ENCODE assay signal across 7 mouse cellular contexts in genomic region chr2:131530623-131531008, GRCm38 (mm10). TPM values are rescaled to one million over a fixed set of nuclear protein-coding genes. Genes with fewer than 3 reads are reported as not detected.
DNase-seq lines count a peak whose midpoint lies in the region; ATAC-seq and TF ChIP-seq lines count a peak whose summit lies in the region.

No protein-coding gene starts in this region.

- H3K27ac ChIP-seq in hindbrain, postnatal 0 days = no peak overlapping the region
- no peak overlapping the region for H3K27ac ChIP-seq in liver, postnatal 0 days (ENCODE audit: low read depth)
- no peak overlapping the region for H3K27ac ChIP-seq in neural tube, embryonic 12.5 days

- 20% methylated on average over 9 of the region's 9 CpGs for WGBS in hindbrain, postnatal 0 days
- WGBS in liver, postnatal 0 days (ENCODE audit: insufficient replicate concordance) = 20% methylated on average over 9 of the region's 9 CpGs
- 24% methylated on average over 9 of the region's 9 CpGs for WGBS in neural tube, embryonic 12.5 days

- no peaks in the 10 kb centered on the region for H3K27me3 ChIP-seq in hindbrain, postnatal 0 days (ENCODE audit: insufficient read depth, low read length)
- H3K27me3 ChIP-seq in liver, postnatal 0 days (ENCODE audit: insufficient read depth, low read length) = peaks cover 5% of the 10 kb centered on the region; the same call in 1 of the 2 replicates
- H3K27me3 ChIP-seq in neural tube, embryonic 12.5 days (replicated peaks) = no peaks in the 10 kb centered on the region

- peak; percentile 96 for ATAC-seq in common myeloid progenitor, adult 5-6 weeks (replicated peaks; ENCODE audit: low read depth, poor library complexity, severe bottlenecking)
- peak; percentile 65; the same call in 1 of the 2 replicates for ATAC-seq in hindbrain, postnatal 0 days
- ATAC-seq in liver, postnatal 0 days = peak; percentile 69
- ATAC-seq in neural tube, embryonic 12.5 days (ENCODE audit: low FRiP score, low read depth) = peak; percentile 62; the same call in 1 of the 2 replicates

- no peaks in the 10 kb centered on the region for H3K9me3 ChIP-seq in hindbrain, postnatal 0 days (ENCODE audit: low read length)
- H3K9me3 ChIP-seq in liver, postnatal 0 days (ENCODE audit: low read length) = no peaks in the 10 kb centered on the region
- no peaks in the 10 kb centered on the region for H3K9me3 ChIP-seq in neural tube, embryonic 12.5 days

- no peaks in the 10 kb centered on the region for H3K36me3 ChIP-seq in hindbrain, postnatal 0 days (ENCODE audit: insufficient read depth, low read length)
- H3K36me3 ChIP-seq in liver, postnatal 0 days (replicated peaks; ENCODE audit: insufficient read depth, low read length) = no peaks in the 10 kb centered on the region
- H3K36me3 ChIP-seq in neural tube, embryonic 12.5 days = no peaks in the 10 kb centered on the region

- H3K9ac ChIP-seq in hindbrain, postnatal 0 days (replicated peaks; ENCODE audit: low read length) = no peak overlapping the region
- no peak overlapping the region for H3K9ac ChIP-seq in liver, postnatal 0 days (replicated peaks)
- no peak overlapping the region for H3K9ac ChIP-seq in neural tube, embryonic 12.5 days

- no peak overlapping the region for H3K4me3 ChIP-seq in hindbrain, postnatal 0 days (ENCODE audit: low read length)
- no peak overlapping the region for H3K4me3 ChIP-seq in liver, postnatal 0 days (ENCODE audit: low read depth, low read length)
- no peak overlapping the region for H3K4me3 ChIP-seq in neural tube, embryonic 12.5 days

- no peak for TF ChIP-seq EP300 in liver, postnatal 0 days (IDR thresholded peaks at IDR 0.05; ENCODE audit: low read depth)

- no peaks in the 10 kb centered on the region for H3K4me1 ChIP-seq in hindbrain, postnatal 0 days (ENCODE audit: insufficient read depth, low read length)
- 0 out of 2 replicates have a peak, but pooled peaks cover 4% of the 10 kb centered on the region for H3K4me1 ChIP-seq in liver, postnatal 0 days (ENCODE audit: insufficient read depth)
- no peaks in the 10 kb centered on the region for H3K4me1 ChIP-seq in neural tube, embryonic 12.5 days

- H3K4me2 ChIP-seq in hindbrain, postnatal 0 days (ENCODE audit: low read depth, low read length) = no peak overlapping the region
- H3K4me2 ChIP-seq in liver, postnatal 0 days (ENCODE audit: low read depth, low read length) = no peak overlapping the region
- H3K4me2 ChIP-seq in neural tube, embryonic 12.5 days (replicated peaks) = no peak overlapping the region

- peak; percentile 55 to 67 for DNase-seq in right cerebral cortex, postnatal 10 days (ENCODE audit: low spot score in 2 of 2)
- DNase-seq in right cerebral cortex, postnatal 4 days = no peak
- DNase-seq in T-cell, adult 2 months (ENCODE audit: low spot score) = peak; percentile 46
- DNase-seq in hindbrain, postnatal 0 days (ENCODE audit: low spot score) = peak; percentile 70
- DNase-seq in liver, postnatal 0 days = peak; percentile 70

- peak; percentile 78 for TF ChIP-seq CTCF in hindbrain, postnatal 0 days (IDR thresholded peaks at IDR 0.05; ENCODE audit: low read depth)
- TF ChIP-seq CTCF in liver, postnatal 0 days (IDR thresholded peaks at IDR 0.05; ENCODE audit: low read depth) = peak; percentile 80

RNA-seq across cellular contexts. Expression of gene Adra1d, which starts 31.5 kb away (rescaled TPM):
- not detected in 2 replicates for total RNA-seq in common myeloid progenitor, adult 5-6 weeks (2017)
- 4.1 and 5.1 TPM in 2 replicates for total RNA-seq in hindbrain, postnatal 0 days (2014; rRNA removed)
- 0.81 and 0.84 TPM in 2 replicates for polyA plus RNA-seq in hindbrain, postnatal 0 days (2015; fragmentation: Nextera tagmentation; extraction: Ambion mirVana)
- 0.09 and 0.17 TPM in 2 replicates for polyA plus RNA-seq in liver, postnatal 0 days (2015; fragmentation: Nextera tagmentation; extraction: Ambion mirVana)
- 0.34 and 0.68 TPM in 2 replicates for polyA plus RNA-seq in neural tube, embryonic 12.5 days (2016; fragmentation: Nextera tagmentation; extraction: Ambion mirVana)

RNA-seq across cellular contexts. Expression of gene Smox, which starts 39.3 kb away (rescaled TPM):
- total RNA-seq in common myeloid progenitor, adult 5-6 weeks (2017) = 9.3 and 23.2 TPM in 2 replicates
- total RNA-seq in hindbrain, postnatal 0 days (2014; rRNA removed) = 214 and 230 TPM in 2 replicates
- polyA plus RNA-seq in hindbrain, postnatal 0 days (2015; fragmentation: Nextera tagmentation; extraction: Ambion mirVana) = 94.2 and 103 TPM in 2 replicates
- 56.7 and 60.8 TPM in 2 replicates for polyA plus RNA-seq in liver, postnatal 0 days (2015; fragmentation: Nextera tagmentation; extraction: Ambion mirVana)
- 46.6 and 47.2 TPM in 2 replicates for polyA plus RNA-seq in neural tube, embryonic 12.5 days (2016; fragmentation: Nextera tagmentation; extraction: Ambion mirVana)
